Mouse (Mus musculus): Measurements from ENCODE around the gene Urgcp. TPM values are rescaled to one million over a fixed set of nuclear protein-coding genes. Genes with fewer than 3 reads are reported as not detected.

Gene Urgcp
- polyA plus RNA-seq, 1 experiment, result 34.4 TPM

DNA sequence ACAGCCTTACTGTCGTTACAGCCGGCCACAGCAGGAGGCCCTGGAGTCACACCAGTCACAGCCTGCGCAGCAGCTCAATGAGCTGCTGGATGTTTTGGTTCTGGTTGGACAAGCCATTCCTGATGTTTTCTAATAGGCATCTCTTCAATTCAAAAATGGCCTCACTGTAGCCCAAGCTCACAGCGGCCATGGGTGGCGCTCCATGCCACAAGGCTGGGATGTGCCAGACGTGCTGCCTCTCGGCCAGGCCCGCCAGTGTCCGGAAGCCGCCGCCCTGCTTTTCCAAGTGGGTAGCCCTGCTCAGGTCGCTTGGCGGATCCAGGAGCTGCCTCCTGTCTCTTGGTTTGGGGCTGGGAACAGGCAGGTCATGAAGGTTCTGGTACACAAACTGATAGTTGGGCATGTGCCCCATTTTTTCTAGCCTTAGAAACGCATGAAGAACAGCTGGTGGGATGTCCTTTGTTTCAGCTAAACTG is 46.5 kb downstream of the Urgcp start, which contains the start of gene Mrps24:
Gene Mrps24 (minus strand): TSS at position 51 of the 476 bp plus-strand sequence.
- DNase-seq (ENCODE audit: extremely low spot score in 1 of 2, low spot score in 1 of 2), result no peak

DNA sequence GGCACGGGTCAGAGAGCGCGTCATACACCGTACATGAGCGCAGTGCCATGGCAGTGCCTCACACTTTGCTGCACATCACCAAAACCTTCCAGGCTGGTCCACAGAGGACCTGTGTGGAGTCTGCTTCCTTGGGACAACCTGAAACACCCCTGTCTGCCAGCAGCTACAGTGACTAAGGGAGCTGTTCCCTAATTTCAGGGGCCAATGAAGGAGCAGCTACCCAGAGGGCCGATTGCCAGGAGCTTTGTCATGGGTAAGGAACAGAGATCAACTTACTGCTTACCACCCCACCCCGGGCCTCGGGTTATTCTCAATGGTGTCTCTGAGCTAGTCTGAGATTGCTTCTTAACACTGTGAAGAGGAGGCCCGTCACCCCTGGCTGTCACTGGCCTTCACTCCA is 47.0 kb downstream of the Urgcp start:
- DNase-seq (ENCODE audit: extremely low spot score in 1 of 2, low spot score in 1 of 2), result no peak

DNA sequence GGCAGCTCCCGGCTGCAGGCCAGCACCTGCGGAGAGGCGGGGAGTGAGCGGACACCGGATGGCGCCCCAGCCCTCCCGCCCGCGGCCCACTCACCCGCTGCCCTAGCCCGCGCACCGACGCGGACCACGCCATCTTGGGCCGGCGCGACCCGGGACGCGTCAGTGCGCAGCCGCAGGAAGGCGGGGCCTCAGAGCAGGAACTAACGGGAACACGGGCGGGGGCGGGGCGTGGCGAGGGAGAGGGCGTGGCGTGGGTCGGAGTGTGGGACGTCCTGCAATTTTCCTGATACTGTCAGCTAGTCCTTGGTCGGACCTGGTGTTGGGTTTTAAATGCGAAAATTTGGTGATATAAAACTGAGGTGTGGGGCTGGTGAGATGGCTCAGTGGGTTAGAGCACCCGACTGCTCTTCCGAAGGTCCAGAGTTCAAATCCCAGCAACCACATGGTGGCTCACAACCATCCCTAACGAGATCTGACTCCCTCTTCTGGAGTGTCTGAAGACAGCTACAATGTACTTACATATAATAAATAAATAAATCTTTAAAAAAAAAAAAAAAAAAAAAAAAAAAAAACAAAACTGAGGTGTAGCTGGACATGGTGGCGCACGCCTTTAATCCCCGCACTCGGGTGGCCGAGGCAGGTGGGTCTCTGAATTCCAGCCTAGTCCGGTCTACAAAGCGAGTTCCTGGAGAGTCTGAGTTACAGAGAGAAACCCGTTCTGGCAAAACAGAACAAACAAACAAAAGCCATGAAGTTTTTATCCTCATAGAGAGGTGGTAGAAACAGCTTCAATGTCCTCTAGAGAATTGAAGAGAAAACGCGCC is 54.4 kb downstream of the Urgcp start:
- DNase-seq (ENCODE audit: extremely low spot score in 1 of 2, low spot score in 1 of 2), result peak in 1 of 2 experiments; percentile 88

DNA sequence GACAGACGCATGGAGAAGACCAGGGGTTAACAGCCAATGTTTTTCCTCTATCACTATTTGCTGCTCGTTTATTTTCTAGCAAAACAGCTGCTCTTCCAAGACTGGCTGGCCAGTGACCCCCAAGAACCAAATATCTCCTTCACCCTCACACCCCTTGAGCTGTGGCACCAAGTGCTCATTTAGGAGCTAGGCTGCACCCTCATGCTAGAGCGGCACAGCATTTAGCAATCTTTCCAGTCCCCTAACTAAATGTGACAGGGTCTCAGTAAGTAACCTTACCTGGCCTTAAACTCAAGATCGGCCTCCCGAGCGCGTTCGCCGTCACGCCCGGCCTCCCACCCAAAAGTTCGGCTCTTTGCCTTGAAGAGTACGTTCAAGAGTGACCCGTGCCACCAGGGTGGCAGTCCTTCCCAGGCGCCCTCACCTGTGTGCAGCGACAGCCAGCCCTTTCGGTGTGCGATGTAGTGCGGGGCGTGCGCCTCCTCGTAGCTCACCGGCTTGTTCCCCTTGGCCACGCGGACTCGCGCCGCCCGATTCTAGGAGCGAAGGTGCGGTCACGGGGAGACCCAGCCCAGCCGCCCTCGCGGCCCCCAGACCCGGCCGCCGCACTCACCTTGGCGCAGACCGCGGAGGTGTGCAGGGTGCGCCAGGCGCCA is 55.2 kb downstream of the Urgcp start:
- peak in 1 of 2 experiments; percentile 32 for DNase-seq (ENCODE audit: extremely low spot score in 1 of 2, low spot score in 1 of 2)

DNA sequence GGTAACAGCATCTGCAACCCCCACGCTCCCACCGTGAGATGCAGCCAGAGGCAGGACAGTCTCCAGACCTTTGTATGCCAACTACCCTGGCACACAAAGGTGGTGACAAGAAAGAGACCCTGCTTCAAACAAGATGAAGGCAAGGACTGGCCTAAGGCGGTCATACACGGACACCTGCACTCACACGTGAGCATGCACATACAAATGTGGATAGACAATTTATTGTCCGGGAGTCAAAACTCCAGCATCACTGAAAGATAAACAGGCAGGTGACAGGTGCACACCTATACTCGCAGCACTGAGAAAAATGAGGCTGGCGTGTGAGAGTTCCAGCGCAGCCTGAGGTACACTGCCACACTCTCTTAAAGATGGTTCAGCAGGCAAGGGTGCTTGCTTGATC is 56.2 kb downstream of the Urgcp start:
- DNase-seq (ENCODE audit: extremely low spot score in 1 of 2, low spot score in 1 of 2), result no peak

DNA sequence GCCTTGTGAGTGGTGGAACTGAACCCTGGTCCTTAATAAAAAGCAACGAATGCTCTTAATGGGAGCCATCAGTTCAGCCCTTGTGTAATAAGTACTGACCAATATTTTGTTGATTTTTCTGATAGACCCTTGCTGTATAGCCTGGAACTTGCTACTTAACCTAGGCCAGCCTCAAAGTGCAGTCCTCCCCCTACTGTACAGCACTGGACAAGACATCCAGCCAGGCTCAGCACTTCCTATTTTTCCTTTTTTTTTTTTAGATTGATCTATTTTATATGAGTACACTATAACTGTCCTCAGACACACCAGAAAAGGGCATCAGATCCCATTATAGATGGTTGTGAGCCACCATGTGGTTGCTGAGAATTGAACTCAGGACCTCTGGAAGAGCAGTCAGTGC is 58.8 kb downstream of the Urgcp start:
- no peak for DNase-seq (ENCODE audit: extremely low spot score in 1 of 2, low spot score in 1 of 2)

DNA sequence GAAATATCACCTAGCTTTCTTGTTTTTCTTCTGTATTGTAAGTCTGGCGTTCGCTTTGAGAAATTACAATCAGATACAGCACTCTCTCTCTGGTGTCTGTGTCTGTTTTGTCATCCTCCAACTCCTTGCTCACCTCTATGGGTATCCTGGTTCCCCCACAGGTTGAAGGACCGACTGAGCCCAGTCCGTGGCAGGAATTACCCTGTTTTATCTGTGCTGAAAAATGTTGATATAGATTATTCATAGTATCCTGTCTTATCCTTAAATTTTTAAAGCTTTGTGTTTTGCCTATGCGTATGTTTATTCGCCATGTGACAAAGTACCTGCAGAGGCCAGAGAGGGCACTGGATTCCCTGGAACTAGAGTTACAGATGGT is 59.2 kb downstream of the Urgcp start:
- no peak for DNase-seq (ENCODE audit: extremely low spot score in 1 of 2, low spot score in 1 of 2)

DNA sequence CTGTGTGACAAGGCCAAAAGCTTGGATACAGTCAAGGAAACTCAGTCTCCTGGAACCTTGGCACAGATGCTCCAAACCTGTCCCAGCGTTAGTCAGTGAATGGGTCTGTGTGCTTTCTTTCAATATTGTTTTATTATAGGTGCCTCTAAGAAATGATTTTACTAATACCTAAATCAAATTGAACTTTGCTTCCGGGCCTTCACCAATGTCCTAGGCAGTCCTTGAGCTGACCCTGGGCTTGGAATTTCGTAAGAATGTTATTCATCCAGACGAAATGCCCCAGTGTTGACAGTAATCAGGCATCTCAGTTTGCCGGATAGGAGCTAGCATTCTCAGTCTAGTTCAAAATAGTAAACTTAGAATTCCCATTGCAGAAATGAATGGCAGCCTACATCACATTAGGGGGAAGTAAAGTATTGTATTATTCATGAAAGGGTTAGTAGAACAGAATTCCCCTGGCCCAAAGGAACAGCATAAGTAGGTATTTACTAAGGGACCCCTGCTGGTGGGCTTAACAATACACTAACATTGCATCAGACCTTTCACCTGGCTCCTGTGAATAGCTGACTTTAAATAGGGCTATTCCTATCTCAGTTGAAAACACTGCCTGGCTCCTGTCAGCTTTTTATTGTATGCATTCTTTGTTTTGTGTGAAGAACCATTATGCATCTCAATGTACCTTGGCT is 59.8 kb downstream of the Urgcp start:
- DNase-seq (ENCODE audit: extremely low spot score in 1 of 2, low spot score in 1 of 2), result no peak

DNA sequence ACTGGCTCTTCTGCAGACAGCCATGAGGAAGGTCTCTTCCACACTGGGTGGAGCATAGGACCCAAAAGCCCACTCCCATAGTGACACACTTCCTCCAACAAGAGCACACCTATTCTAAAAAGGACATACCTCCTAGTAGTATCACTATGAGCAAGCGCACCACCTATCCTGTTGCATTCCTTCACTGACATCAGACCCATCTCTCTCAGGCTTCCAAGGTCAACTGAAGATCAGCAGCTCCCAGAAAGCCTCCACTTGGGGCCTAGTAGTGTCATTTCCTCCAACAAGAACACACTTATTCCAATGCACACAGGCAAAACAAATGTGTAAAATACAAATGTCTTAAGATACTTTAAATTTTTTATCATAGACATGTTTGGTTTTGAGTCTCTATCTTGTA is 60.4 kb downstream of the Urgcp start:
- no peak for DNase-seq (ENCODE audit: extremely low spot score in 1 of 2, low spot score in 1 of 2)

DNA sequence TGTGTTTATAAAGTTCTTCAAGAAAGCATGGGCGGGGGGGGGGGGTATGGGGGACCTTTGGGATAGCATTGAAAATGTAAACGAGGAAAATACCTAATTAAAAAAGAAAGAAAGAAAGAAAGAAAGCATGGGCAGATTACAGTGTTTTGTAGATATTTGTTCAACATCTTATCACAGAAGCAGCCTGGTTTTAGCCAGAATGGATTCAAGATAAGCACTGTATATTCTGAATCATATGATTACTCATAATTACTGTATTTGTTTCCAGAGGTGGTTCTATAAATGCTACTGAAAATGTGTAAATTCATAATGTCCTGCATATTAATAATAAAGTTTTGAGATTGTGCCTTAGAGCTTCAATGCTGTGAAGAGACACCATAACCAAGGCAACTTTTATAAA is 60.9 kb downstream of the Urgcp start:
- DNase-seq (ENCODE audit: extremely low spot score in 1 of 2, low spot score in 1 of 2), result no peak

DNA sequence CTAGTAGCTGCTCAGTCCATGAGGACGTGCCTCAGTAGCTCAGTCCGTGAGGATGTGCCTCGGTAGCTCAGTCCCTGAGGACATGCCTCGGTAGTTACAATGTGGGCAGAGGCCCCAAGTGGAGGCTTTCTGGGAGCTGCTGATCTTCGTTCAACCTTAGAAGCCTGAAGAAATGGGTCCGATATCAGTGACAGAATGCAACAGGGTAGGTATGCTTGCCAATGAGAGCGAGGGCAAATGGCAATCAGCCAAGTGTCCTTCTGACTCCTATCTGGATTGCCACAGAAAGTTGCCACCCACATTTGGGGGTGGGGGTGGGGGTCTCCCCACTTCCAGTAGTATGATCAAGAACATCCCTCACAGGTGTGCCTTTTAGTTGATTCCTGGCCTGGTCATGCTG is 61.4 kb downstream of the Urgcp start:
- DNase-seq (ENCODE audit: extremely low spot score in 1 of 2, low spot score in 1 of 2), result no peak

DNA sequence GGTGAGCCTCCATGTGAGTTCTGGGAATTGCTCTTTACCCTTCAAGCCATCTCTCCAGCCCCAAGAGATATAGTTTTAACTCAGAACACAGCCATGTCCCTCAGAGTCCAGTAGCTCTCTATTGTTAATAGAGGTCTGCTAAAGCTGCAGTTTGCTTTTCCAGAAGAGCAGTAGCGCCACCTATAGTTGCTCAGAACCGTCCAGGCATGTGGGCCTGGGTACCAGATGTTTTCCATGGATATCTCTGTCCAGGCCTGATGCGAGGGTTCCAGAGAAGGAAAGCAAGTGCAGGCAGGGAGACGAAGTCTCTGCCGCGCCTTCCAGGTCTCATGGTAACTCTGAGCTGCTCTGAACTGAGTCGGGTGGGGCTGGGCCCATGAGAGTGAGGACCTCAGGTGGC is 70.4 kb downstream of the Urgcp start:
- peak in 1 of 2 experiments; percentile 74 for DNase-seq (ENCODE audit: extremely low spot score in 1 of 2, low spot score in 1 of 2)

DNA sequence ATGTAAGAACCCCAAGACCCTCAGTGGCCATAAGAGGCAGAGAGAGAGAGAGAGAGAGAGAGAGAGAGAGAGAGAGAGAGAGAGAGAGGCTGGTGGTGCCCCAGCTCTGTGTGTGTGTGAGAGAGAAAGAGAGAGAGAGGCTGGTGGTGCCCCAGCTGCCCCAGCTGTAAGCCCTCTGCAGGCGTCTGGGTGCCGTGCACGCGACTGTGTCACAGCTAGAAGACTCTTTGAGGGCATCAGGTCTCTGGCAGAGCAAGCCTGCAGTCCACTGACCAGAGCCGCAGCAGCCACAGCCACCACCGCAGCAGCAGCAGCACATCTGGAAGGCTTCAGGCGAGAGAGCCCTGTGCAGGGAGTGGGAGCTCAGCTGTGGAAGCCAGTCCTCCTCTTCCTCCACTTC is 77.9 kb downstream of the Urgcp start:
- no peak for DNase-seq (ENCODE audit: extremely low spot score in 1 of 2, low spot score in 1 of 2)

DNA sequence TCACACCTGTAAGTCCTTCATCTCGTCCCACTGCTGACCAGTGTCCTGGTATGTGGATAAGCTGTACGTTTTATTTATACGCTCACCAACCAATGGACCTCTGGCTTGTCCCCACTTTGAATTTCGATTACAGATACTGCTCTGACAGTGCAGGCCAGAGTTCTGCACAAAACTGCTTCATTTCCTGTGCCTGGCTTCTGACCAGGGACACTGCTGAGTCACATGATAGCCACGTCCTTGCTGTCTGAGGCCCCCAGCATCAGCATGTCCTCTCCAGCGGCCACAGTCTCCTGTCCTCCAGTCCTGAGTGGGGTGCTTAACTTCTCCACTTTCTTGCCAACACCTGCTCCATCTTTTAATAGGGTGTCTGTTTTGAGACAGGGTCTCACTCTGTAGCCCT is 79.6 kb downstream of the Urgcp start:
- DNase-seq (ENCODE audit: extremely low spot score in 1 of 2, low spot score in 1 of 2), result no peak

Other genes starting within 250 kb of the Urgcp start
- 59.8 and 68.6 TPM in 2 replicates for gene Xbp1, start 241.7 kb downstream of the Urgcp start, polyA plus RNA-seq (2012; rRNA removed)
- 10.8 and 11.1 TPM in 2 replicates for gene Ccdc117, start 220.2 kb downstream of the Urgcp start, polyA plus RNA-seq (2012; rRNA removed)
- gene Ankrd36, start 192.7 kb downstream of the Urgcp start, polyA plus RNA-seq (2012; rRNA removed), result not detected in 2 replicates
- 95.5 and 98.3 TPM in 2 replicates for gene Mrps24, start 46.7 kb downstream of the Urgcp start, polyA plus RNA-seq (2012; rRNA removed)
- gene Dbnl, start 26.1 kb upstream of the Urgcp start, polyA plus RNA-seq (2012; rRNA removed), result 74.8 and 85.2 TPM in 2 replicates
- gene Pgam2, start 41.4 kb upstream of the Urgcp start, polyA plus RNA-seq (2012; rRNA removed), result 9.4 and 11.0 TPM in 2 replicates
- gene Polm, start 75.6 kb upstream of the Urgcp start, polyA plus RNA-seq (2012; rRNA removed), result 10.8 and 15.9 TPM in 2 replicates
- 15.8 and 20.3 TPM in 2 replicates for gene Aebp1, start 99.6 kb upstream of the Urgcp start, polyA plus RNA-seq (2012; rRNA removed)
- 28.1 and 28.8 TPM in 2 replicates for gene Pold2, start 115.9 kb upstream of the Urgcp start, polyA plus RNA-seq (2012; rRNA removed)
- gene Myl7, start 136.4 kb upstream of the Urgcp start, polyA plus RNA-seq (2012; rRNA removed), result not detected in 2 replicates
- 0.97 and 1.1 TPM in 2 replicates for gene Gck, start 187.7 kb upstream of the Urgcp start, polyA plus RNA-seq (2012; rRNA removed)
- gene Ykt6, start 193.3 kb upstream of the Urgcp start, polyA plus RNA-seq (2012; rRNA removed), result 61.1 and 61.9 TPM in 2 replicates

Measured in frontal cortex, adult 2 months (tissue).